Mouse (Mus musculus): ENCODE measurements around the gene Cabp2. TPM values are rescaled to one million over a fixed set of nuclear protein-coding genes. Genes with fewer than 3 reads are reported as not detected.
"Not testable (repeated sequence)": the region's sequence is repeated elsewhere in the genome, so short reads cannot be mapped to it uniquely, and the experiment has no call there.

The Cabp2 gene
- polyA plus RNA-seq, 1 experiment = not detected

GRCm38 (mm10) chr19:4126759-4127495 is 45.5 kb downstream of the Cabp2 start:
- peak overlapping the region; percentile 5; the same call in 1 of the 2 replicates for H3K27ac ChIP-seq (ENCODE audit: insufficient read depth, low read length)
- TF ChIP-seq CTCF (IDR thresholded peaks at IDR 0.05; ENCODE audit: borderline replicate concordance, insufficient read depth, low read length) (no peak), POLR2A (IDR thresholded peaks at IDR 0.05; ENCODE audit: low read depth, low read length) (no peak)

GRCm38 (mm10) chr19:4129462-4129861 is 48.1 kb downstream of the Cabp2 start:
- Histone ChIP-seq H3K4me3 (ENCODE audit: insufficient read depth, low read length) (no peak overlapping the region), H3K27ac (ENCODE audit: insufficient read depth, low read length) (no peak overlapping the region), H3K4me1 (ENCODE audit: control insufficient read depth, insufficient read depth, low read length) (peaks cover 3% of the 10 kb centered on the region; the same call in 1 of the 2 replicates)
- TF ChIP-seq POLR2A (IDR thresholded peaks at IDR 0.05; ENCODE audit: low read depth, low read length) (no peak), CTCF (IDR thresholded peaks at IDR 0.05; ENCODE audit: borderline replicate concordance, insufficient read depth, low read length) (no peak)

More at GRCm38 (mm10) chr19:4126759-4127495, 45.5 kb downstream of the Cabp2 start:
- Histone ChIP-seq H3K4me3 (ENCODE audit: insufficient read depth, low read length) (peak overlapping the region; percentile 96), H3K4me1 (ENCODE audit: control insufficient read depth, insufficient read depth, low read length) (peaks cover 3% of the 10 kb centered on the region; the same call in 1 of the 2 replicates)

- Histone ChIP-seq H3K4me3 (ENCODE audit: insufficient read depth, low read length) (no peak overlapping the region), H3K4me1 (ENCODE audit: control insufficient read depth, insufficient read depth, low read length) (peaks cover 5% of the 10 kb centered on the region; the same call in 1 of the 2 replicates), H3K27ac (ENCODE audit: insufficient read depth, low read length) (peak overlapping the region; percentile 41; the same call in 1 of the 2 replicates)
- TF ChIP-seq CTCF (IDR thresholded peaks at IDR 0.05; ENCODE audit: borderline replicate concordance, insufficient read depth, low read length) = no peak
- TF ChIP-seq POLR2A (IDR thresholded peaks at IDR 0.05; ENCODE audit: low read depth, low read length) = no peak
Observed at GRCm38 (mm10) chr19:4130106-4130505, 48.7 kb downstream of the Cabp2 start.

GRCm38 (mm10) chr19:4131075-4131474 is 49.7 kb downstream of the Cabp2 start:
- no peak overlapping the region for H3K4me3 ChIP-seq (ENCODE audit: insufficient read depth, low read length)
- peaks cover 5% of the 10 kb centered on the region; the same call in 1 of the 2 replicates for H3K4me1 ChIP-seq (ENCODE audit: control insufficient read depth, insufficient read depth, low read length)
- H3K27ac ChIP-seq (ENCODE audit: insufficient read depth, low read length) = no peak overlapping the region
- TF ChIP-seq POLR2A (IDR thresholded peaks at IDR 0.05; ENCODE audit: low read depth, low read length) (no peak), CTCF (IDR thresholded peaks at IDR 0.05; ENCODE audit: borderline replicate concordance, insufficient read depth, low read length) (no peak)

- TF ChIP-seq CTCF (IDR thresholded peaks at IDR 0.05; ENCODE audit: borderline replicate concordance, insufficient read depth, low read length) (0 out of 2 replicates have a peak, but pooled peaks have one; percentile 20), POLR2A (IDR thresholded peaks at IDR 0.05; ENCODE audit: low read depth, low read length) (no peak)
- Histone ChIP-seq H3K4me1 (ENCODE audit: control insufficient read depth, insufficient read depth, low read length) (peaks cover 5% of the 10 kb centered on the region; the same call in 1 of the 2 replicates), H3K27ac (ENCODE audit: insufficient read depth, low read length) (no peak overlapping the region), H3K4me3 (ENCODE audit: insufficient read depth, low read length) (no peak overlapping the region)
Observed at GRCm38 (mm10) chr19:4131768-4132167, 50.4 kb downstream of the Cabp2 start.

- no peak for TF ChIP-seq POLR2A (IDR thresholded peaks at IDR 0.05; ENCODE audit: low read depth, low read length)
- TF ChIP-seq CTCF (IDR thresholded peaks at IDR 0.05; ENCODE audit: borderline replicate concordance, insufficient read depth, low read length) = no peak
- Histone ChIP-seq H3K27ac (ENCODE audit: insufficient read depth, low read length) (no peak overlapping the region; the same call in 1 of the 2 replicates), H3K4me1 (ENCODE audit: control insufficient read depth, insufficient read depth, low read length) (peaks cover 5% of the 10 kb centered on the region; the same call in 1 of the 2 replicates), H3K4me3 (ENCODE audit: insufficient read depth, low read length) (no peak overlapping the region)
Observed at GRCm38 (mm10) chr19:4134354-4134753, 53.0 kb downstream of the Cabp2 start.

GRCm38 (mm10) chr19:4135229-4135962 is 54.0 kb downstream of the Cabp2 start:
- not testable (repeated sequence) for H3K4me3 ChIP-seq (ENCODE audit: insufficient read depth, low read length); H3K4me1 ChIP-seq (ENCODE audit: control insufficient read depth, insufficient read depth, low read length)
- H3K27ac ChIP-seq (ENCODE audit: insufficient read depth, low read length) = peak overlapping the region; percentile 16; the same call in 1 of the 2 replicates

GRCm38 (mm10) chr19:4135963-4136345 is 54.6 kb downstream of the Cabp2 start:
- not testable (repeated sequence) for H3K27ac ChIP-seq (ENCODE audit: insufficient read depth, low read length); H3K4me3 ChIP-seq (ENCODE audit: insufficient read depth, low read length); H3K4me1 ChIP-seq (ENCODE audit: control insufficient read depth, insufficient read depth, low read length)

- no peak for TF ChIP-seq POLR2A (IDR thresholded peaks at IDR 0.05; ENCODE audit: low read depth, low read length)
- TF ChIP-seq CTCF (IDR thresholded peaks at IDR 0.05; ENCODE audit: borderline replicate concordance, insufficient read depth, low read length) = no peak
- H3K4me1 ChIP-seq (ENCODE audit: control insufficient read depth, insufficient read depth, low read length) = peaks cover 2% of the 10 kb centered on the region; the same call in 1 of the 2 replicates
- no peak overlapping the region for H3K4me3 ChIP-seq (ENCODE audit: insufficient read depth, low read length)
- no peak overlapping the region for H3K27ac ChIP-seq (ENCODE audit: insufficient read depth, low read length)
Observed at GRCm38 (mm10) chr19:4136463-4136862, 55.1 kb downstream of the Cabp2 start.

Other genes with a start within 250 kb of the Cabp2 start
- gene Chka, start 229.8 kb upstream of the Cabp2 start, polyA plus RNA-seq (2011; ENCODE audit: insufficient read length, low read depth, missing spikeins) = 48.4 and 65.0 TPM in 2 replicates
- gene Tcirg1, start 174.4 kb upstream of the Cabp2 start, polyA plus RNA-seq (2011; ENCODE audit: insufficient read length, low read depth, missing spikeins) = 56.8 and 60.7 TPM in 2 replicates
- gene Ndufs8, start 168.8 kb upstream of the Cabp2 start, polyA plus RNA-seq (2011; ENCODE audit: insufficient read length, low read depth, missing spikeins) = 97.0 and 108 TPM in 2 replicates
- gene Aldh3b1, start 151.8 kb upstream of the Cabp2 start, polyA plus RNA-seq (2011; ENCODE audit: insufficient read length, low read depth, missing spikeins) = 3.8 and 4.3 TPM in 2 replicates
- 34.5 and 44.9 TPM in 2 replicates for gene Unc93b1, start 146.4 kb upstream of the Cabp2 start, polyA plus RNA-seq (2011; ENCODE audit: insufficient read length, low read depth, missing spikeins)
- gene Aldh3b3, start 122.9 kb upstream of the Cabp2 start, polyA plus RNA-seq (2011; ENCODE audit: insufficient read length, low read depth, missing spikeins) = not detected in 2 replicates
- gene Aldh3b2, start 109.2 kb upstream of the Cabp2 start, polyA plus RNA-seq (2011; ENCODE audit: insufficient read length, low read depth, missing spikeins) = not detected in 2 replicates
- gene Acy3, start 95.0 kb upstream of the Cabp2 start, polyA plus RNA-seq (2011; ENCODE audit: insufficient read length, low read depth, missing spikeins) = 4.9 and 7.7 TPM in 2 replicates
- not detected in 2 replicates for gene Tbx10, start 88.8 kb upstream of the Cabp2 start, polyA plus RNA-seq (2011; ENCODE audit: insufficient read length, low read depth, missing spikeins)
- gene Nudt8, start 81.0 kb upstream of the Cabp2 start, polyA plus RNA-seq (2011; ENCODE audit: insufficient read length, low read depth, missing spikeins) = 18.5 and 19.7 TPM in 2 replicates
- 2.1 TPM in 2 replicates for gene Gm49405, start 81.0 kb upstream of the Cabp2 start, polyA plus RNA-seq (2011; ENCODE audit: insufficient read length, low read depth, missing spikeins)
- 2.1 and 3.2 TPM in 2 replicates for gene Doc2g, start 78.3 kb upstream of the Cabp2 start, polyA plus RNA-seq (2011; ENCODE audit: insufficient read length, low read depth, missing spikeins)
- 64.3 and 74.1 TPM in 2 replicates for gene Ndufv1, start 68.8 kb upstream of the Cabp2 start, polyA plus RNA-seq (2011; ENCODE audit: insufficient read length, low read depth, missing spikeins)
- gene Gstp1, start 43.6 kb upstream of the Cabp2 start, polyA plus RNA-seq (2011; ENCODE audit: insufficient read length, low read depth, missing spikeins) = 225 and 296 TPM in 2 replicates
- 1.7 and 3.1 TPM in 2 replicates for gene Gstp2, start 35.6 kb upstream of the Cabp2 start, polyA plus RNA-seq (2011; ENCODE audit: insufficient read length, low read depth, missing spikeins)
- gene Gstp3, start 22.0 kb upstream of the Cabp2 start, polyA plus RNA-seq (2011; ENCODE audit: insufficient read length, low read depth, missing spikeins) = not detected in 2 replicates
- gene Cdk2ap2, start 15.6 kb downstream of the Cabp2 start, polyA plus RNA-seq (2011; ENCODE audit: insufficient read length, low read depth, missing spikeins) = 25.1 and 32.1 TPM in 2 replicates
- gene Pitpnm1, start 18.4 kb downstream of the Cabp2 start, polyA plus RNA-seq (2011; ENCODE audit: insufficient read length, low read depth, missing spikeins) = 14.5 and 19.5 TPM in 2 replicates
- gene Aip, start 44.3 kb downstream of the Cabp2 start, polyA plus RNA-seq (2011; ENCODE audit: insufficient read length, low read depth, missing spikeins) = 63.9 and 72.7 TPM in 2 replicates
- gene Gpr152, start 58.2 kb downstream of the Cabp2 start, polyA plus RNA-seq (2011; ENCODE audit: insufficient read length, low read depth, missing spikeins) = not detected in 2 replicates
- gene Cabp4, start 62.5 kb downstream of the Cabp2 start, polyA plus RNA-seq (2011; ENCODE audit: insufficient read length, low read depth, missing spikeins) = not detected in 2 replicates
- 143 and 179 TPM in 2 replicates for gene Coro1b, start 67.0 kb downstream of the Cabp2 start, polyA plus RNA-seq (2011; ENCODE audit: insufficient read length, low read depth, missing spikeins)
- gene Ptprcap, start 72.0 kb downstream of the Cabp2 start, polyA plus RNA-seq (2011; ENCODE audit: insufficient read length, low read depth, missing spikeins) = 0.50 TPM in 1 of 2 replicates, not detected in the other
- 18.7 and 35.9 TPM in 2 replicates for gene Rps6kb2, start 81.8 kb downstream of the Cabp2 start, polyA plus RNA-seq (2011; ENCODE audit: insufficient read length, low read depth, missing spikeins)
- 3.3 and 4.4 TPM in 2 replicates for gene Carns1, start 93.9 kb downstream of the Cabp2 start, polyA plus RNA-seq (2011; ENCODE audit: insufficient read length, low read depth, missing spikeins)
- 0.25 and 0.42 TPM in 2 replicates for gene Tbc1d10c, start 109.7 kb downstream of the Cabp2 start, polyA plus RNA-seq (2011; ENCODE audit: insufficient read length, low read depth, missing spikeins)
- gene Ppp1ca, start 110.5 kb downstream of the Cabp2 start, polyA plus RNA-seq (2011; ENCODE audit: insufficient read length, low read depth, missing spikeins) = 327 and 340 TPM in 2 replicates
- gene Rad9a, start 120.1 kb downstream of the Cabp2 start, polyA plus RNA-seq (2011; ENCODE audit: insufficient read length, low read depth, missing spikeins) = 25.5 and 32.3 TPM in 2 replicates
- 15.2 and 16.8 TPM in 2 replicates for gene Clcf1, start 132.7 kb downstream of the Cabp2 start, polyA plus RNA-seq (2011; ENCODE audit: insufficient read length, low read depth, missing spikeins)
- not detected in 2 replicates for gene AC109138.7, start 132.8 kb downstream of the Cabp2 start, polyA plus RNA-seq (2011; ENCODE audit: insufficient read length, low read depth, missing spikeins)
- gene Pold4, start 150.3 kb downstream of the Cabp2 start, polyA plus RNA-seq (2011; ENCODE audit: insufficient read length, low read depth, missing spikeins) = 55.2 and 55.8 TPM in 2 replicates
- 14.0 and 22.5 TPM in 2 replicates for gene Ssh3, start 187.6 kb downstream of the Cabp2 start, polyA plus RNA-seq (2011; ENCODE audit: insufficient read length, low read depth, missing spikeins)
- gene Ankrd13d, start 201.6 kb downstream of the Cabp2 start, polyA plus RNA-seq (2011; ENCODE audit: insufficient read length, low read depth, missing spikeins) = 5.7 and 7.3 TPM in 2 replicates
- 40.5 and 41.6 TPM in 2 replicates for gene Grk2, start 224.6 kb downstream of the Cabp2 start, polyA plus RNA-seq (2011; ENCODE audit: insufficient read length, low read depth, missing spikeins)